Mouse (Mus musculus): Measurements from ENCODE around the gene Sit1.

GRCm38 (mm10) chr4:43447251-43447650, 36.3 kb downstream of the Sit1 start:
- no peak for TF ChIP-seq CTCF (conservative IDR thresholded peaks at IDR 0.05; ENCODE audit: low read length)
- TF ChIP-seq NANOG (IDR thresholded peaks at IDR 0.05; ENCODE audit: borderline replicate concordance, low read length): no peak
- TF ChIP-seq POU5F1 (IDR thresholded peaks at IDR 0.05; ENCODE audit: borderline replicate concordance, low read length): no peak
